Mouse (Mus musculus) c-Kit-positive CD71-positive TER-119-positive erythroid progenitor cells, embryonic 14.5 days (primary cell): ENCODE data around the gene Pof1b.

Experiments
- DNase-seq: peaks from one replicate; pipeline ENCODE4 v3.0.0-alpha.2; 2013; ENCODE audit warnings: low spot score

Gene Pof1b

GRCm38 (mm10) chrX:112698508-112698907 lies at the start of gene Pof1b:
Gene Pof1b, minus strand, starts transcription at chrX:112698651.
- DNase-seq = no peak

DNA sequence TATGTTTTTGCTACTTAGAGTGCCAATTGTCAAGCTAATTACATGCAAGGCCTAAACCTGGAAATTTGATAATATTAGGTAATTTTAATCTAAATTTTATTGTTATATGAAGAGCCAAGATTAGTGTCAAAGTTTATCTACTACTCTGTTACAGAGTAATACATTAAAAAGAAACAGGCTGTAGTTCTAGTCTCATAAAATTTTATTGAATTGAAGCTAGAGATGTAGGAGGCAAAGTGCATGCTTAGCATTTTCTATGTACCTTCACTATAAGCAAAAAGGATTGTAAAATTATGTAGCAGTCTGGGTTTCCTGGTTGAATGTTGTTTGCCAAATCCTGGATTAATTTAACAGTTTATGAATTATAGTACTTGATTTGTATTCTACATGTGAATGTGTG lies 18.1 kb upstream of the Pof1b start:
- DNase-seq = no peak

DNA sequence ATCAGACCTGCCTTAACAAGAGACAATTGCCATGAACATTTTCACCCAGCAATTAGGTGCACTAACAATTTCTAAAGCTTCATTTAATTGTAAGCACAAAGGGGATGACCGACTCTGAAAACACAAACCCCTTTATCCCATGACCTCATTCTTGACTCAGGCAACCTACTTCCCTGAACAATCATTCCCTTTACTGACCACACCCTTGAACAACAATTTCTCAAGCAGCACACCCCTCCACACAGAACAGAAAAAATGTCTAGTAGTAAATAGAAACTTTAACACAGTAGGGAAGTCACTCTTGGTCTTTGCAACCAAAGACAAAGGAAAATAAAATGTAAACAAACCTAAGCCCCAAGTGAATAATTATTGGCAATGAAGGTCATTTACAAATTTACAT lies 4.1 kb downstream of the Pof1b start:
- no peak for DNase-seq

DNA sequence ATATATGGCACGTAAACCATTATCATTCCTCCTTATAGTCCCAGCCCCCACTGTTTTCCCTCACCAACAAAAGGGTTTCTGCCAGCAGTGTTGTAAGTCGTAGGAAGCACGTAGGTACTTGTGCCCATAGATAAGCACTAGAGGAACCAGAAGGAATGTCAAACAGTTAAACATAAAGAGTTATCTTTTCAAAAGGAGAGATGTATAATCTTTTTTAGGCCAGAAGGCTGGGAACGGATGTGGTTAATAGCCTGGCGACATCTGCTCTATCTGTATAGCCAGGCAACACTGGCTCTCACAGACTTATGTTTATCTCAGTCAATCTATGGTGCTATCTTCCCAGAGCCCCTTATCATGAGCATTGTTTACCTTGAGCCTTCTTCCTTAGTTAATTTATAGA lies 17.8 kb downstream of the Pof1b start:
- DNase-seq = no peak

DNA sequence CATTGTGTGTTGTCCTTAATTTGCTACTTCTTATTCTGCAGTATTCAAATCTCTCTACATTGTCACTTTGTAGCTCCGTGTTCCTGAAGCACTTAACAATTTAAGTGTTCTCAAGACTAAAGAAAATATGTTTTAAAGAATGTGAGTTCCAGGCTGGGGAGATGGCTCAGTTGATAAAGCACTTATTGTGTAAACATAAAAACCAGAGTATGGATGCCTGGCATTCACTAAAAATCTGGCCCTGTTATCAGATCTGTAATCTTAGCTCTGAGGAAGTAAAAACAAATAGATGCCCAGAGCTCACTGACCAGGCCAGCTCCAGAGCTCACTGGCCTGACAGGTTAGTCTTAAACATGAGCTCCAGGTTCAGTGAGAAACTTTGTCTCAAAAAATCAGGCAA lies 22.9 kb downstream of the Pof1b start:
- no peak for DNase-seq

DNA sequence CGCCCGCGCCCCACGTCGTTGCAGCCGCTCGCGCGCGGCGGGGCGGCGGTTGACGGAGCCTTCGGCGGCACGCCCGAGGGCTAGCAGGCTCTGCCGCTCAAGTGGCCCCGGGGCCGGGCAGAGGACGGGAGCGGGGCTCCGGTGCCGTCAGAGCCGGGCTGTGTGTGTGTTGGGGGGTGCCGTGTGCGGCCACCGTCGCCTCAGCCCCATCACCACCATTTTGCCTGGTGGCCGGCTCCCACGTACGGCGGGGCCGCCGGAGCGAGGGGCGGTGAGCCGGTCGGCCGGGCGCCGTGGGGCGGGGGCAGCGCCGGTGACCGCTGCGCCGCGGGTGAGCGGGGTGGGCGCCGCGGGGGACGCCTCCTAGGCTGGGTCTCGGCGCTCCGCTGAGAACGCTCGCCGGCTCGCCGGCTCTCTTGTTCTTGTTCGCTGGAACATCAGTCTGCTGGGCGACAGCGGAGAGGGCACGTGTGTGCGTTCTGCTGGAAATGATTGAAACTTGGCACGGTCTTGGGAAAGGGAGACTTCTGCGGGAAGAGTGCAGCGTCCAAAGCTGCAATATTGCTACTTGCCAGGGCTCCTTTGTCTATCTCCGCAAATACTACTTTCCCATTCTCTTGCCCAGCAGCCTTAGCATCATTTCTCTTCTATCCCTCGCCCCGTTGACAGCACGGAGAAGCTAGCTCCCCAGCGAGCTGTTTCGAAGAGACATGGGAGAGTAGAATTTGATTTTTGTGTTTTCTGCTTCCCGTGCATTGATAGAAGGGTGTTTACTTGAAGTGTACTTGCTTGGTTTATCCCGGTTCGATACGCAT lies 96.9 kb downstream of the Pof1b start:
- DNase-seq = no peak

- no peak for DNase-seq
Measured at GRCm38 (mm10) chrX:112600511-112601305, 97.7 kb downstream of the Pof1b start, which contains the start of gene Zfp711. Gene Zfp711, plus strand, starts transcription at chrX:112600526.
